Mouse (Mus musculus): ENCODE data around the gene Mrgprb5. TPM values are rescaled to one million over a fixed set of nuclear protein-coding genes. Genes with fewer than 3 reads are reported as not detected.
"Not testable (repeated sequence)": the region's sequence is repeated elsewhere in the genome, so short reads cannot be mapped to it uniquely, and the experiment has no call there.

Gene Mrgprb5
- total RNA-seq (2014; rRNA removed) (not detected in 2 replicates), polyA plus RNA-seq (2012; rRNA removed) (not detected in 2 replicates)

GRCm38 (mm10) chr7:48168919-48169318 is at the start of gene Mrgprb5:
Gene Mrgprb5, minus strand, starts transcription at chr7:48169019.
- Histone ChIP-seq H3K27ac (replicated peaks; ENCODE audit: insufficient read depth, low read depth, low read length) (no peak within 1 kb of the TSS), H3K4me3 (ENCODE audit: insufficient read depth, low read depth, low read length) (no peak within 1 kb of the TSS), H3K9ac (ENCODE audit: low read depth, low read length) (no peak within 1 kb of the TSS), H3K36me3 (ENCODE audit: control insufficient read depth, insufficient read depth, low read length) (no peaks in the 10 kb centered on the region), H3K4me1 (ENCODE audit: control insufficient read depth, insufficient read depth, low read length) (no peaks in the 10 kb centered on the region), H3K27me3 (ENCODE audit: control insufficient read depth, insufficient read depth, low read length) (no peaks in the 10 kb centered on the region), H3K79me2 (ENCODE audit: control insufficient read depth, insufficient read depth, low read length) (no peaks in the 10 kb centered on the region)
- 62% methylated on average over 2 of the region's 2 CpGs for WGBS
- DNase-seq (ENCODE audit: extremely low read depth, low read depth, low spot score) = no peak
- no peak for TF ChIP-seq CTCF (IDR thresholded peaks at IDR 0.05; ENCODE audit: low read depth, low read length)

GRCm38 (mm10) chr7:48199188-48199587 is 30.4 kb upstream of the Mrgprb5 start, which contains the start of gene Mrgprb4:
Gene Mrgprb4, minus strand, starts transcription at chr7:48199288.
- H3K27me3 ChIP-seq (ENCODE audit: control insufficient read depth, insufficient read depth, low read length) = no peaks in the 10 kb centered on the region
- WGBS = 79% methylated on average over 3 of the region's 3 CpGs
- no peaks in the 10 kb centered on the region for H3K36me3 ChIP-seq (ENCODE audit: control insufficient read depth, insufficient read depth, low read length)
- no peaks in the 10 kb centered on the region for H3K4me1 ChIP-seq (ENCODE audit: control insufficient read depth, insufficient read depth, low read length)
- H3K9ac ChIP-seq (ENCODE audit: low read depth, low read length) = no peak within 1 kb of the TSS
- no peaks in the 10 kb centered on the region for H3K79me2 ChIP-seq (ENCODE audit: control insufficient read depth, insufficient read depth, low read length)
- H3K4me3 ChIP-seq (ENCODE audit: insufficient read depth, low read depth, low read length) = no peak within 1 kb of the TSS
- no peak within 1 kb of the TSS for H3K27ac ChIP-seq (replicated peaks; ENCODE audit: insufficient read depth, low read depth, low read length)
- TF ChIP-seq POLR2A (IDR thresholded peaks at IDR 0.05; ENCODE audit: extremely low read depth, insufficient read depth, low read length) (no peak), CTCF (IDR thresholded peaks at IDR 0.05; ENCODE audit: low read depth, low read length) (no peak)
- DNase-seq (ENCODE audit: extremely low read depth, low read depth, low spot score) = no peak

GRCm38 (mm10) chr7:48167471-48167870 is 1.3 kb downstream of the Mrgprb5 start:
- H3K27me3 ChIP-seq (ENCODE audit: control insufficient read depth, insufficient read depth, low read length) = no peaks in the 10 kb centered on the region
- TF ChIP-seq CTCF (IDR thresholded peaks at IDR 0.05; ENCODE audit: low read depth, low read length) (no peak), POLR2A (IDR thresholded peaks at IDR 0.05; ENCODE audit: extremely low read depth, insufficient read depth, low read length) (no peak)
- 83% methylated on average over 2 of the region's 2 CpGs for WGBS
- no peaks in the 10 kb centered on the region for H3K36me3 ChIP-seq (ENCODE audit: control insufficient read depth, insufficient read depth, low read length)
- no peak overlapping the region for H3K27ac ChIP-seq (replicated peaks; ENCODE audit: insufficient read depth, low read depth, low read length)
- H3K79me2 ChIP-seq (ENCODE audit: control insufficient read depth, insufficient read depth, low read length) = no peaks in the 10 kb centered on the region
- no peak overlapping the region for H3K4me3 ChIP-seq (ENCODE audit: insufficient read depth, low read depth, low read length)
- H3K9ac ChIP-seq (ENCODE audit: low read depth, low read length) = no peak overlapping the region
- no peaks in the 10 kb centered on the region for H3K4me1 ChIP-seq (ENCODE audit: control insufficient read depth, insufficient read depth, low read length)
- no peak for DNase-seq (ENCODE audit: extremely low read depth, low read depth, low spot score)

DNA sequence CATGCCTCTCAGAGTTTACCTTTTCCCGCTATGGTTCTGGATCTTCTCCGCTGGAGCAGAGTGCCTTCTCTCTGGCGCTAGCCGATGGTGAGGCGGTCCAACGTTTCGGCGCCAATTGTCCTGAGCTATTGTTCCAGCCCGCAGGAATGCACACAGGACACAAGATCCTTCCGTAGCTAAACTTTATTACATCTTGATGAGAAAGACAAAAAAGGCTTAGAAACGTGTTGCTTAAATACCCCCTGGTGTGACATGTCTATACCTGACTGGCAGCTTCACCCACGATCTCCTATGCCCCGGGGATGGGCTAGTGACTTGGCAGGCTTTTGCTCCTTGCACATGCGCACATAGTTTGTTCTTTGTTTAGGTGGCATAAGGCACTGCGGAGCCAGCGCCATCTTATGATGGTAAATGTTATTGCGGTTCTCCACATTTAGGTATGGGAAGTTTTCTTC is 30.5 kb downstream of the Mrgprb5 start:
- H3K4me1 ChIP-seq (ENCODE audit: control insufficient read depth, insufficient read depth, low read length) = no peaks in the 10 kb centered on the region
- peaks cover 5% of the 10 kb centered on the region; the same call in 1 of the 2 replicates for H3K27me3 ChIP-seq (ENCODE audit: control insufficient read depth, insufficient read depth, low read length)
- no peak overlapping the region for H3K27ac ChIP-seq (replicated peaks; ENCODE audit: insufficient read depth, low read depth, low read length)
- H3K79me2 ChIP-seq (ENCODE audit: control insufficient read depth, insufficient read depth, low read length) = no peaks in the 10 kb centered on the region
- H3K4me3 ChIP-seq (ENCODE audit: insufficient read depth, low read depth, low read length) = peak overlapping the region; percentile 33
- no peaks in the 10 kb centered on the region for H3K36me3 ChIP-seq (ENCODE audit: control insufficient read depth, insufficient read depth, low read length)
- WGBS = 2% methylated on average over 17 of the region's 17 CpGs
- peak overlapping the region; percentile 31; the same call in 1 of the 2 replicates for H3K9ac ChIP-seq (ENCODE audit: low read depth, low read length)
- DNase-seq (ENCODE audit: extremely low read depth, low read depth, low spot score) = no peak
- TF ChIP-seq CTCF (IDR thresholded peaks at IDR 0.05; ENCODE audit: low read depth, low read length) (no peak), POLR2A (IDR thresholded peaks at IDR 0.05; ENCODE audit: extremely low read depth, insufficient read depth, low read length) (no peak)

DNA sequence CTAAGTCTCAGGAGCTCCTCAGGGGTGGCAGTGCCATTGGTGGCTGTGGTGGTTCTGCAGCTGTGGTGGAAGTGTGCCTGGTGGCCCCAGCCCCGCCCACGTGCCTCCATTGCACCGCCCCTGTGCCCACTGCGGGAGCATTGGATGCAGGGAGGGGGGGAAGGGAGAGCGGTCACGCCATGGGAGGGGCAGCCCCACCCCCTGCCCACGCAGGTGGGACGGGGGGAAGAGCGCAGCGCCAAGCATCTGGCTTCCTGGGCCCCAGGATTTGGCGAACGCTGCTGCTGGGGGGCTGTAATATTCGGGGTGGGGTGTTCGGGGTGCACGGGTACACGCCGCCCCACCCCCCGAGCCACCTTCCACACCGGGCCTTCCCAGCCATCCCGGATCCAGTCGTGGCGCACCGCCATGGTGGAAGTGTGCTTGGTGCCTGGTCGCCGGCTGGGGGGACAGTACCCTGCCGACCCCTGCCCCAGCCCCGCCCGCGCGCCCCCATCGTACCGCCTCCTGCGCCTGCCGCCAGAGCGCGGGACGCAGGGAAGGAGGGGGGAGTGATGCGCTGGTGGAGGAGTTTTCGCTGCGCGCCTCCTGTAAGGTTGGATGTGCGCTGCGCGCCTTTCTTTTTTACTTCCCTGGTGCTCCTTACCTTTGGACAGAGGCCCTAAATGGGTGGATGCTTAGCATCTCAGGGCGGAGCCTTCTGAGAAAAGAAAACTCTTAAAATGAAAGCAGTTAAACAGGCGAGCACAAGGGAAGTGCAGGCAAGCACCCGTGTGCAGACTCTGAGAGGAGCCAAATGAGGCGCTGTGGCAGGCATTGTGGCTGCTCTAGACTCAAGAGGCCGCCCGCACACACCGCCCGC is 31.4 kb downstream of the Mrgprb5 start:
- Histone ChIP-seq H3K36me3 (ENCODE audit: control insufficient read depth, insufficient read depth, low read length) (no peaks in the 10 kb centered on the region), H3K9ac (ENCODE audit: low read depth, low read length) (no peak overlapping the region), H3K27ac (replicated peaks; ENCODE audit: insufficient read depth, low read depth, low read length) (no peak overlapping the region), H3K27me3 (ENCODE audit: control insufficient read depth, insufficient read depth, low read length) (peaks cover 5% of the 10 kb centered on the region; the same call in 1 of the 2 replicates), H3K4me3 (ENCODE audit: insufficient read depth, low read depth, low read length) (peak overlapping the region; percentile 56), H3K79me2 (ENCODE audit: control insufficient read depth, insufficient read depth, low read length) (no peaks in the 10 kb centered on the region), H3K4me1 (ENCODE audit: control insufficient read depth, insufficient read depth, low read length) (no peaks in the 10 kb centered on the region)
- TF ChIP-seq POLR2A (IDR thresholded peaks at IDR 0.05; ENCODE audit: extremely low read depth, insufficient read depth, low read length) (no peak), CTCF (IDR thresholded peaks at IDR 0.05; ENCODE audit: low read depth, low read length) (no peak)
- DNase-seq (ENCODE audit: extremely low read depth, low read depth, low spot score) = no peak
- WGBS = 2% methylated on average over 51 of the region's 52 CpGs

DNA sequence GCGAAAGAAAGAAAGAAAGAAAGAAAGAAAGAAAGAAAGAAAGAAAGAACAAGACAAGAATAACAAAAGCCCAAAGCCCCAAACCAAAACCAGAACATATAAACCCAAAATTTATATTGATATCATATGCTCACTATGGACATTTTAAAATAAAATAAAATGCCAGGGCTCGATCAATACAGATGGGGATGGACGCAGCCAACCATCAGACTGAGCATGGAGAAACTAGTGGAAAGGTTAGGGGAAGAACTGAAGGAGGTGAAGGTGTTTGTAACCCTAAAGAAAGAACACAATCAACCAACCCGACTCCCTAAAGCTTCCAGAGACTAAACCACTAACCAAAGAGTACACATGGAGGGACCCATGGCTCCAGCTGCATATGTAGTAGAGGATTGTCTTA is 36.1 kb downstream of the Mrgprb5 start:
- Histone ChIP-seq H3K27me3 (ENCODE audit: control insufficient read depth, insufficient read depth, low read length) (0 out of 2 replicates have a peak, but pooled peaks cover 5% of the 10 kb centered on the region), H3K4me3 (ENCODE audit: insufficient read depth, low read depth, low read length) (no peak overlapping the region), H3K4me1 (ENCODE audit: control insufficient read depth, insufficient read depth, low read length) (no peaks in the 10 kb centered on the region), H3K27ac (replicated peaks; ENCODE audit: insufficient read depth, low read depth, low read length) (no peak overlapping the region), H3K9ac (ENCODE audit: low read depth, low read length) (no peak overlapping the region), H3K79me2 (ENCODE audit: control insufficient read depth, insufficient read depth, low read length) (no peaks in the 10 kb centered on the region), H3K36me3 (ENCODE audit: control insufficient read depth, insufficient read depth, low read length) (no peaks in the 10 kb centered on the region)
- 46% methylated on average over 4 of the region's 4 CpGs for WGBS
- TF ChIP-seq CTCF (IDR thresholded peaks at IDR 0.05; ENCODE audit: low read depth, low read length) (no peak), POLR2A (IDR thresholded peaks at IDR 0.05; ENCODE audit: extremely low read depth, insufficient read depth, low read length) (no peak)
- no peak for DNase-seq (ENCODE audit: extremely low read depth, low read depth, low spot score)

GRCm38 (mm10) chr7:48132247-48132646 is 36.6 kb downstream of the Mrgprb5 start:
- H3K4me3 ChIP-seq (ENCODE audit: insufficient read depth, low read depth, low read length); H3K79me2 ChIP-seq (ENCODE audit: control insufficient read depth, insufficient read depth, low read length); H3K9ac ChIP-seq (ENCODE audit: low read depth, low read length); DNase-seq (ENCODE audit: extremely low read depth, low read depth, low spot score); H3K27ac ChIP-seq (replicated peaks; ENCODE audit: insufficient read depth, low read depth, low read length); H3K4me1 ChIP-seq (ENCODE audit: control insufficient read depth, insufficient read depth, low read length); H3K36me3 ChIP-seq (ENCODE audit: control insufficient read depth, insufficient read depth, low read length); H3K27me3 ChIP-seq (ENCODE audit: control insufficient read depth, insufficient read depth, low read length): not testable (repeated sequence)
- WGBS = under 1% methylated on average over 5 of the region's 7 CpGs

DNA sequence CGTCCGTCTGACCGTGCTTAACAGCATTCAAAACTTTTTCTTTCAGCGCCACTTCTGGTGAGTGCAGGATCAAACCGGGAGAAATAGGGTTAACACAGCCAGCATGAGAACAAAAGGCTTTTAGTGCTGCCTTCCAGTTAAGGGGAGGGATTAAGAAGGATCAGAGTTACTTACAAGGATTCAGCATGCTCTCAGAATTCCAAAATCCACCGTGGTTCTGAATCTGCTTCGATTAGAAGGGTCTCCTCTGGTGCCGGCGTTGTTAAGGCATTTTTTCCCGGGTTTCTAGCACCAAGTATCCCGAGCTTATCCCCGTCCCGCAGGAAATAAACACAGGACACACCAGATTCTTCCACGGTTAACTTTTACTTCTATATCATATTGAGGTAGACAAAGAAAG is 37.0 kb downstream of the Mrgprb5 start:
- not testable (repeated sequence) for H3K4me1 ChIP-seq (ENCODE audit: control insufficient read depth, insufficient read depth, low read length); H3K27ac ChIP-seq (replicated peaks; ENCODE audit: insufficient read depth, low read depth, low read length); H3K79me2 ChIP-seq (ENCODE audit: control insufficient read depth, insufficient read depth, low read length); H3K36me3 ChIP-seq (ENCODE audit: control insufficient read depth, insufficient read depth, low read length); H3K27me3 ChIP-seq (ENCODE audit: control insufficient read depth, insufficient read depth, low read length)
- DNase-seq (ENCODE audit: extremely low read depth, low read depth, low spot score) = peak; percentile 13
- WGBS = under 1% methylated on average over 11 of the region's 14 CpGs
- peak overlapping the region; percentile 71; the same call in 1 of the 2 replicates for H3K9ac ChIP-seq (ENCODE audit: low read depth, low read length)
- H3K4me3 ChIP-seq (ENCODE audit: insufficient read depth, low read depth, low read length) = peak overlapping the region; percentile 52; the same call in 1 of the 2 replicates
